Mouse (Mus musculus) embryonic facial prominence, embryonic 14.5 days (tissue): Measurements from ENCODE around the gene Cep85l. TPM values are rescaled to one million over a fixed set of nuclear protein-coding genes. Genes with fewer than 3 reads are reported as not detected.

Experiments used
- ATAC-seq: fragments of 200-750 bp; cut with Nextera tagmentation; 2 replicates; pipeline ENCODE4 v1.8.0; 2017; ENCODE audit warnings: low read depth, moderate number of reproducible peaks, moderate TSS enrichment
- DNase-seq: peaks from one replicate; pipeline ENCODE4 v3.0.0-alpha.2; 2015; ENCODE audit warnings: low spot score
- H3K27ac ChIP-seq: fragments of 300-500 bp; sonication (generic); replicated peaks from 2 replicates; pipeline ENCODE4 v1.5.1; 2014; ENCODE audit warnings: low read depth, mild to moderate bottlenecking, low read length, moderate library complexity
- H3K27me3 ChIP-seq: fragments of 300-500 bp; sonication (generic); replicated peaks from 2 replicates; pipeline ENCODE4 v1.6.1; 2014; ENCODE audit warnings: low read length; ENCODE audit not compliant: control insufficient read depth, insufficient read depth
- H3K36me3 ChIP-seq: fragments of 300-500 bp; sonication (generic); 2 replicates; pipeline ENCODE4 v1.6.1; 2014; ENCODE audit warnings: low read length, mixed read lengths; ENCODE audit not compliant: control insufficient read depth, insufficient read depth
- H3K4me1 ChIP-seq: fragments of 300-500 bp; sonication (generic); 2 replicates; pipeline ENCODE4 v1.6.1; 2014; ENCODE audit warnings: antibody characterized with exemption, low read length; ENCODE audit not compliant: control insufficient read depth, insufficient read depth
- H3K4me2 ChIP-seq: fragments of 300-500 bp; sonication (generic); 2 replicates; pipeline ENCODE4 v1.6.1; 2014; ENCODE audit warnings: low read depth, mild to moderate bottlenecking, low read length, moderate library complexity, mixed read lengths
- H3K4me3 ChIP-seq: fragments of 300-500 bp; sonication (generic); 2 replicates; pipeline ENCODE4 v1.5.1; 2014; ENCODE audit warnings: low read depth, mild to moderate bottlenecking, low read length
- H3K9ac ChIP-seq: fragments of 300-500 bp; sonication (generic); 2 replicates; pipeline ENCODE4 v1.6.1; 2014; ENCODE audit warnings: low read depth, mild to moderate bottlenecking, low read length, moderate library complexity, mixed read lengths
- H3K9me3 ChIP-seq: fragments of 300-500 bp; sonication (generic); 2 replicates; pipeline ENCODE4 v1.6.1; 2016; ENCODE audit warnings: low read length; ENCODE audit not compliant: control insufficient read depth
- WGBS: fragments of 180-500 bp; shearing (Covaris S2); extraction: QIAGEN DNeasy Blood & Tissue Kit; methylation state at CpG from one replicate; pipeline ENCODE4 v1.1.7; 2014; 5-methylcytosine and 5-hydroxymethylcytosine counted together
- polyA plus RNA-seq: library from polyadenylated mRNA; unstranded; fragments of >200 nt; fragmentation: Nextera tagmentation; extraction: Ambion mirVana; gene quantifications from 2 replicates; pipeline ENCODE4 v1.2.1, GENCODE M21; 2014

The Cep85l gene
- polyA plus RNA-seq, 1 experiment from 2014 or later = 7.3 TPM

- H3K4me3 ChIP-seq = no peak overlapping the region
- no peak overlapping the region for H3K27ac ChIP-seq
- peaks cover 6% of the 10 kb centered on the region; the same call in 1 of the 2 replicates for H3K36me3 ChIP-seq
- H3K4me2 ChIP-seq = no peak overlapping the region
- ATAC-seq (no peak), DNase-seq (no peak)
- no peaks in the 10 kb centered on the region for H3K4me1 ChIP-seq
- no peaks in the 10 kb centered on the region for H3K27me3 ChIP-seq
- H3K9ac ChIP-seq = no peak overlapping the region
- no peaks in the 10 kb centered on the region for H3K9me3 ChIP-seq
- WGBS = 77% methylated on average over 6 of the region's 6 CpGs
These were observed 36.4 kb downstream of the Cep85l start for GRCm38 (mm10) chr10:53343384-53343783.

DNA sequence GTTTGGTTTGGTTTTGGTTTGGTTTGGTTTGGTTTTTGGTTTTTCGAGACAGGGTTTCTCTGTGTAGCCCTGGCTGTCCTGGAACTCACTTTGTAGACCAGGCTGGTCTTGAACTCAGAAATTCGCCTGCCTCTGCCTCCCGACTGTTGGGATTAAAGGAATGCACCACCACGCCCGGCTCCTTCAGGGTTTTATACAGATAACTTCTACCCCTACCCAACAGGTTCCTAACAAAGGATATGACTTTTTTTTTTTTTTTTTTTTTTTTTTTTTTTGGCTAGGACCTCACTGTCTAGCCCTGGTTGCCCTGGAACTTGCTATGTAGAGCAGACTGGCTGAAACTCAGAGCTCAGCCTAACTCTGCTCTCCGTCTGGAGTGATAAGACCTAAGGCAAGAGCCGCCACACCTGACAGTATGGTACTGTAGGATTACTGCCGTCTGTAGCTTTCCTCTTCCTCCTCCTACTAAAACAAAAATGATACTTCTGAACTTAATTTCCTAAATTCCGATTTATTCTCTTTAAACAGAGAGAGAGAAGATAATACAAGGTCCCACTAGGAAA, 37.5 kb downstream of the Cep85l start:
- H3K36me3 ChIP-seq = no peaks in the 10 kb centered on the region
- no peak for ATAC-seq
- no peak overlapping the region for H3K4me2 ChIP-seq
- H3K9me3 ChIP-seq = no peaks in the 10 kb centered on the region
- no peaks in the 10 kb centered on the region for H3K4me1 ChIP-seq
- H3K27ac ChIP-seq = no peak overlapping the region
- H3K9ac ChIP-seq = no peak overlapping the region
- H3K27me3 ChIP-seq = no peaks in the 10 kb centered on the region
- no peak overlapping the region for H3K4me3 ChIP-seq
- WGBS = 83% methylated on average over 9 of the region's 9 CpGs
- no peak for DNase-seq

DNA sequence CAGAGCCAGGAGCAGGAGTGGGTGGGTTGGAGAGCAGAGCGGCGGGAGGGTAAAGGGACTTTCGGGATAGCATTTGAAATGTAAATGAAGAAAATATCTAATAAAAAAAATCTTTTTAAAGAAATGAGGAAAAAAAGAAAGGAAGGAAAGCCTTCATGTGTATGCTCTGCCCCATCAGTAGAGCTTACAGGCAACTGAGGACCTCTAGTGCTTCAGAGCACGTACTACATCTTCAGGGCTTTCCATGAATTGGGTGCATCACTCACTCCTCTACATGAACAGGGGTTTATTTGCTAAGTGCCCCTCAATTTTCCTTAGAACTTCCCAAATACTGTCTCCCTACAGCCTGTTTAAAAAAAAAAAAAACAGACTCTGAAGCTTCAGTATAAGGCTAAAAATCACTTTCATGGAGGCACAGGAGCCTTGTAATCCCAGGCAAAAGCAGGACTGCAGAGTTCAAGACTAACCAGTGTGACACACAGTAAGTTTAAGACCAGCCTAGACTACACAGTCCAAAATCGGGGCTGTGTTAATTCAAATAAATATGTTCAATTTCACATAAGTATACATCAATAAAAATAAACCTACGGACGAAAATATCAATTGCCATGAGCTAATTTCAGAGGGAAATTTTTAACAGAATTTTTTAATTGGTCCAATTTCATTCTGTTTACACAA, 38.3 kb downstream of the Cep85l start:
- no peak overlapping the region for H3K4me2 ChIP-seq
- ATAC-seq (no peak), DNase-seq (no peak)
- H3K27me3 ChIP-seq = no peaks in the 10 kb centered on the region
- no peaks in the 10 kb centered on the region for H3K4me1 ChIP-seq
- WGBS = 74% methylated on average over 7 of the region's 7 CpGs
- H3K9ac ChIP-seq = no peak overlapping the region
- H3K27ac ChIP-seq = no peak overlapping the region
- no peaks in the 10 kb centered on the region for H3K36me3 ChIP-seq
- H3K9me3 ChIP-seq = no peaks in the 10 kb centered on the region
- no peak overlapping the region for H3K4me3 ChIP-seq

GRCm38 (mm10) chr10:53339045-53339444, 40.7 kb downstream of the Cep85l start:
- no peaks in the 10 kb centered on the region for H3K4me1 ChIP-seq
- no peaks in the 10 kb centered on the region for H3K27me3 ChIP-seq
- no peaks in the 10 kb centered on the region for H3K9me3 ChIP-seq
- WGBS = 60% methylated on average over 2 of the region's 2 CpGs
- H3K27ac ChIP-seq = no peak overlapping the region
- H3K9ac ChIP-seq = no peak overlapping the region
- H3K4me2 ChIP-seq = no peak overlapping the region
- ATAC-seq = no peak
- H3K4me3 ChIP-seq = no peak overlapping the region
- H3K36me3 ChIP-seq = no peaks in the 10 kb centered on the region
- DNase-seq = no peak

- DNase-seq (no peak), ATAC-seq (no peak)
- no peak within 1 kb of the TSS for H3K27ac ChIP-seq
- H3K4me3 ChIP-seq = no peak within 1 kb of the TSS
- H3K36me3 ChIP-seq = no peaks in the 10 kb centered on the region
- no peaks in the 10 kb centered on the region for H3K27me3 ChIP-seq
- WGBS = 72% methylated on average over 6 of the region's 6 CpGs
- no peaks in the 10 kb centered on the region for H3K9me3 ChIP-seq
- no peak within 1 kb of the TSS for H3K9ac ChIP-seq
- H3K4me2 ChIP-seq = no peak within 1 kb of the TSS
- H3K4me1 ChIP-seq = no peaks in the 10 kb centered on the region
These were observed 42.4 kb downstream of the Cep85l start, which contains the start of gene Pln for GRCm38 (mm10) chr10:53337162-53337923. Pln (plus strand) TSS chr10:53337667.

DNA sequence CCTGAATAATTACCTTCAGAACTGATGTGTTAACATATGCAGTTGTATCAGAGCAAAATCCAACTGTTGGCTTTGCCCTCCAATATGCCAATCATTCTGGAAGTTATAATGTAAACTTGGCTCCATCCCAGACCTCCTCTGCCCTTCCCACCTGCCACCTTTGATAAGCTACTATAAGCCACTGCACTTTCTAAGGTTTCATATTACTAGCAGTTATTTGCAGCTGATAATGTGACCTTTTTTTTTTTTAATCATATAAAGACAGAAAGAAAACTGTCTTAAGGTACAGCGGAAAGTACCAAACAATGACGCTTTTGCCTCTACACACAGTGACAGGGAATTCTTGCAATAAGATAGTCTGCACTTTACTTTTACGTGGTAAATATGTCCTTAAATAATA, 43.8 kb downstream of the Cep85l start:
- no peaks in the 10 kb centered on the region for H3K9me3 ChIP-seq
- H3K36me3 ChIP-seq = no peaks in the 10 kb centered on the region
- no peaks in the 10 kb centered on the region for H3K4me1 ChIP-seq
- DNase-seq (peak; percentile 26), ATAC-seq (no peak)
- H3K27ac ChIP-seq = no peak overlapping the region
- 85% methylated on average over 3 of the region's 3 CpGs for WGBS
- no peaks in the 10 kb centered on the region for H3K27me3 ChIP-seq
- H3K4me3 ChIP-seq = no peak overlapping the region
- no peak overlapping the region for H3K4me2 ChIP-seq
- no peak overlapping the region for H3K9ac ChIP-seq

DNA sequence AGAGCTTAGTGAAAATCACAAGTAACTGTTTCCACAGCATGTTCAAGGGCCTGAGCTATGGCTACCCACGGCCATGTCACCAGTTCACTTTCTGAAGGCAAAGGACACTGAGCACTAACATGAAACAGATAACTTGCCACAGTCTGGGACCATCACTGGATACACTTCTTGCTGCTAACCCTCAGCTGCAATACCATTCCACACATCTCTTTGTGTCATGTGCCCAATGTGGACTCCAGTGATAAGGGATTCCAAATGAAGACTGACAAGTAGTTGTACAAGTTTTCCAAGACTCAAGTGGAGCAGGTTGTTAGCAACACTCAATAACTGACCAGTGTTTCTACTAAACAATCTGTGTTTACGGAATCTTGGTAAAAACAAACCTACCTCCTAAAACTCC, 44.5 kb downstream of the Cep85l start:
- no peaks in the 10 kb centered on the region for H3K9me3 ChIP-seq
- H3K36me3 ChIP-seq = no peaks in the 10 kb centered on the region
- H3K27ac ChIP-seq = no peak overlapping the region
- no peak overlapping the region for H3K4me2 ChIP-seq
- H3K4me3 ChIP-seq = no peak overlapping the region
- no peak for ATAC-seq
- no peak overlapping the region for H3K9ac ChIP-seq
- H3K4me1 ChIP-seq = no peaks in the 10 kb centered on the region
- no peaks in the 10 kb centered on the region for H3K27me3 ChIP-seq
- WGBS = 90% methylated on average over 2 of the region's 2 CpGs
- DNase-seq = no peak

DNA sequence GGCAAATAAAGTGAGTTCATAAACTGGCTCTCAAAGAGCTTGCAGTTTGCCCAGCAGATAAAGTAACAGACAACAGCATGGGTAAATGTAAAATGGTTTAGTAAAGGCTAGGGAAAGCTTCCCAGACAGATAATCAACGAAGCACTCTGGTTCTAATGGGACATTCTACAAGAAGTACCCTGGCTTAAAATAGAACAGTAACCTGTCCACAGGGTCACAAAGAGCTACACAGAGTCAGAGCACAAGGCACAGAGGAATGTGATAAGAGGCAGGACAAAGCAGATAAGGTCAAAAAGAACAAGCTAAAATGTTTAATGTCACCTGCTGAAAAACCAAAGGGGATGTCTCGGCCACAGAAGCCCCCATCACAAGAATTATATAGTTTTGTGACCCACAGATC, 47.0 kb downstream of the Cep85l start:
- Histone ChIP-seq H3K4me2 (no peak overlapping the region), H3K9ac (no peak overlapping the region), H3K36me3 (no peaks in the 10 kb centered on the region), H3K4me3 (no peak overlapping the region), H3K27ac (no peak overlapping the region), H3K4me1 (no peaks in the 10 kb centered on the region), H3K27me3 (no peaks in the 10 kb centered on the region), H3K9me3 (no peaks in the 10 kb centered on the region)
- DNase-seq (no peak), ATAC-seq (no peak)
- WGBS = 82% methylated on average over 2 of the region's 2 CpGs
